Mouse (Mus musculus) lung, postnatal 0 days (tissue): ENCODE data around the gene Itga9.

Experiments
- CTCF ChIP-seq: IDR thresholded peaks from 2 replicates; pipeline ENCODE4 v1.5.1; 2016; ENCODE audit warnings: antibody characterized with exemption, mild to moderate bottlenecking
- EP300 ChIP-seq: IDR thresholded peaks from 2 replicates; pipeline ENCODE4 v1.6.1; 2016; ENCODE audit warnings: antibody characterized with exemption, mild to moderate bottlenecking, control low read depth

- TF ChIP-seq CTCF (no peak), EP300 (no peak)
Measured at GRCm38 (mm10) chr9:118925286-118926110, 319.0 kb downstream of the Itga9 start.
